Mouse (Mus musculus) erythroblast, embryonic 14.5 days (primary cell): ENCODE results near the gene Bmp6.

Experiments used
- GATA1 ChIP-seq: IDR thresholded peaks from 2 replicates; pipeline ENCODE4 v1.6.1; 2012; ENCODE audit warnings: low read length, inconsistent platforms, mixed read lengths
- TAL1 ChIP-seq: IDR thresholded peaks from 3 replicates; pipeline ENCODE4 v1.6.1; 2012; ENCODE audit warnings: low read length, inconsistent platforms, mixed read lengths

DNA sequence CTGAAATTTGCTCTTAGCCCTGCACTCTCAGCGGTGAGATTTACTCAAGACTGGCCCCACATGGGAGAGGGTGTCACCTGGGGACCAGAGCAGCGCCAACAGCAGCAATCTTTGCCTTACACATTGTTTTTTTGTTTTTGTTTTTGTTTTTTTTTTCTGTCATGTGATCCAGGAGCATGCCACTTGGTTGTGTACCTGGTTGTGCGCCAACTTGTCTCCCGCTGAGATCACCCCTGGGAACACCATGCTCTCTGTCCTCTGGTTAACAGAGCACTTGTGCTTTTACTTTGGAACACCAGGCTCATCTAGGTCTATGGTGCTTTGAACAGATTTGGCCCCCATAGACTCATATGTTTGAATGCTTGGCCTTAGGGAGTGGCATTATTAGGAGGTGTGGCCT, 50.1 kb downstream of the Bmp6 start:
- no peak for TF ChIP-seq GATA1
- no peak for TF ChIP-seq TAL1
